Mouse (Mus musculus) C2C12 (cell line): ENCODE results near the gene Krt36.

Experiments used
- CTCF ChIP-seq: IDR thresholded peaks from one replicate; pipeline ENCODE4 v1.5.1; 2011; ENCODE audit not compliant: control insufficient read depth, insufficient read depth, insufficient read length
- MYOD1 ChIP-seq: IDR thresholded peaks from one replicate; pipeline ENCODE4 v1.6.1; 2011; ENCODE audit warnings: low read depth; ENCODE audit not compliant: control insufficient read depth, insufficient read length

- no peak for TF ChIP-seq CTCF
- TF ChIP-seq MYOD1, result no peak
Measured at GRCm38 (mm10) chr11:100145104-100145503, 39.7 kb upstream of the Krt36 start.
